Mouse (Mus musculus) mesoderm, embryonic 11.5 days (tissue): ENCODE results near the gene Cd300a.
A peak's percentile ranks its signal among the peaks of the same experiment; 100 is the strongest.

Experiments used
- DNase-seq: peaks from one replicate; pipeline ENCODE4 v3.0.0-alpha.2; 2012; ENCODE audit warnings: low read depth, low spot score

Gene Cd300a

DNA sequence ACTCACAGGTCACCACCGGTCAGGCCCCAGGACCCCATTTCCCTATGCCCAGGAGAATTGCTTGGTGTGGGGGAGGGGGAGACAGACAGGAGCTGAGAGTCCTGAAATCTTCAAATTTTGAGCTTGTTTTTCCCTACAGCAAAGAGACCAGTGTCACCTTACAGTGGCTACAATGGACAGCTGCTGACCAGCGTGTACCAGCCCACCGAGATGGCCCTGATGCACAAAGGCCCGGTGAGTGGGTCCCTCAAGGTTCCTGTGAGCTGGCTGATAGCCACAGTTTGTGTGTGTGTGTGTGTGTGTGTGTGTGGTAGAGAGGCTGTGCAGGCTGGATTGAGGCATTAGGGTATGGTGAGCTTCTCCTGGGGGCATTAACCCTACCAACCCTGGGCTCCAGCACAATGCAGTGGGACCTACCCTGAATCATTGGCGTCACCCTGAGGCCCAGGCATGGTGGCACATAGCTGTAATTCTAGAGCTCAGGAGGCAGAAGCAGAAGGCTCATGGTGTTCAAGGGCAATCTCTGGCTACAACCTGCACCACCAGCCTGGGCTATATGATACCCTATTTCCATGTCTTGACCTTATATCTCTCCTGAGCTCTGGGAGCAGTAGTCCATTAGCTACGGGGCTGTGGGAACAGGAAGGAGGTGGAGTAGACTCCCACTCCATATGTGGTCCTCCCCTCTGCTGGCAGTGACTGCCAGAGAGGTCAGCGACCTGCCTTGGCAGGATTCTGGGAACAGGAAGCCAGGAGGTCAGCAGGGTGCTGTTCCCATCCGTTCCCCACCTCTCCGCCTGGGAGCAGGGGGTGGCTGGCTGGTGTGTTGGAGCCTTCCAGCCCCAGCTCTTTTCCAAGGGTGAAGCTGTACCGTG lies 23.1 kb upstream of the Cd300a start:
- DNase-seq: no peak

DNA sequence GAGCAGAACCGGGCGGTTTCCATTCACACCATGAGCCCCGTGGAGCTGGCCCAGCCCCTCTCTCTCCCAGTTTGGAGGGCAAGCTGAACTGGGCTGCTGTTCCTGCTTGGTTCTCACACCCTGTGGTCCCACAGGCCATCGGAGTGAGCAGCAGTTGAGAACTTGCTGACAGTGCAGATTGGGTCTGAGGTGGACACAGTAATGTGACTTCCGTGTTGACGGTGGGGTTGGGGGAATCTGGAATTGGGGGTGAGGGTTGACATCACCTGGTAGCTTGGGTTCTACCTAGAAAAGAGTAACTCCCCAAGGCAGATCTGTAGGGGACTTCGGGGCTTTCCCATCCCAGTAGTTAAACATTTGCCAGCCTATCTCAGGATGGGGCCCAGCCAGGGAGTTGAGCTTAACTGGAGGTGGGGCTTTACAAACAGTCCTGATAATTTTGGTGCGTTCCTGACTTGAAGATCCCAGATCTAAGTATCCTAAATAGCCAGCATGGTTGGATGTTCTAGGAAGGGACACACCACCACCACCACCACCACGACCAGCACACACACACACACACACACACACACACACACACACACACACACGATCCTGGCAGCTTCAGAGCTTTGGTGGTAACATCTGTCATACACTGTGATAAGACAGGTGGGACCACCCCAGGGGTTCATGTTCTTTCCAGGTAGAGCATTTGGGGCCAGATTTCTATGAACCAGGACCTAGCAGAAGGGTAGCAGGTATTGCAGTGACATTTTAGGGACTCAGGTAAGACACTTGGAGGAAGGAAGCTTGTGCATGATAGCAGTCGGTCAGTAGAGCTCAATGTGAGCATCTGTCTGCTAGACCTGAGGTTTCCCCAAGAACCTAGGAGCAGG lies 22.2 kb upstream of the Cd300a start:
- DNase-seq: no peak

DNA sequence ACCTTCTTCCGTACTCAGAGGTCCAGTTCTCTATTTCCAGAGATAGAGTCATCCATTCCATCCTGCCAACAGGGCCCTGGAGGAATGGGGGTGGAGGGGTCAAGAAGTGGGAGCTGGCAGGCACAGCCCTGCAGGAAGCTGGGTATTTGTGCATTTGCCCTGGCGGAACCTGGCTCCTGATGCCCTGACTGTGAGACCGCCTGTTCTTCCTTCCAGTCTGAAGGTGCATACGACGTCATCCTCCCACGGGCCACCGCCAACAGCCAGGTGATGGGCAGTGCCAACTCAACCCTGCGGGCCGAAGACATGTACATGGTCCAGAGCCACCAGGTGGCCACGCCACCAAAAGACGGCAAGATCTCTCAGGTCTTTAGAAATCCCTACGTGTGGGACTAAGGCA lies 21.6 kb upstream of the Cd300a start:
- no peak for DNase-seq

DNA sequence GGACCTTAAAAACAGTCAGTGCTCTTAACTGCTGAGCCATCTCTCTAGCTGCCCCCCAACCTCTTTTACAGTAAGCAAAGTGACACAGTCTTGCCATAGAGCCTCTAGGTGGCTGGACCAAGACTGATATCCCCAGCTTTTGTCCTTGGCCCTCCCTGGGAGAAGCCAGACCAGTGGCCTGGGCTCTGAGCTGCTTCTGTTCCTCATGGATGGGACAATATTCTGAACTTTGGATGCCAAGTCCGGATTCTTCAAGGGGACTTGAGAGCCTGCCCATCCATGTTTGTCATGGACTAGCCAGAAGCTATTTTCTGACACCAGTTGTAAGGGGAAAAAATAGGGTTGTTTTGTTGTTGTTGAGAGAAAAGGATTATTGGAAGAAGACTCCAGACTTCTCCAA lies 20.1 kb upstream of the Cd300a start:
- DNase-seq: no peak

DNA sequence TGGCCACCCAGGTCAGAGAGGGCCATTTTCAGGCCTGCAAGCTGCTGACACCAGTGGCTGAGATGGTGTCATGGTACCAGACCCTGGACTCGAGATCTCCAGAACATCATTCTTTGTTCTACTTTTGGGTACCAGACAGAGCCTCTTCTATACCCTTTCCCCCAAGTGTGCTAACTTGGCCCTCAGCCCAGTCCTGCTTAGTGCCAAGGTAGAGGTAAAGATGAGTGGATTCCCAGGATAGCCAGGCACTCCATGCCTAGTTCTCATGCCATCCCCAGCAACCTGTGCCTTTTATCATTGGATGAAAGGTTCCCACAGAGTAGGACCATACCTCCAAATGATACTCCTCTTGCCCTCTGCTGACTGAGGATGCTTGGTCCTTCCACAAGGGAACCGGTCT lies 18.3 kb upstream of the Cd300a start:
- no peak for DNase-seq

DNA sequence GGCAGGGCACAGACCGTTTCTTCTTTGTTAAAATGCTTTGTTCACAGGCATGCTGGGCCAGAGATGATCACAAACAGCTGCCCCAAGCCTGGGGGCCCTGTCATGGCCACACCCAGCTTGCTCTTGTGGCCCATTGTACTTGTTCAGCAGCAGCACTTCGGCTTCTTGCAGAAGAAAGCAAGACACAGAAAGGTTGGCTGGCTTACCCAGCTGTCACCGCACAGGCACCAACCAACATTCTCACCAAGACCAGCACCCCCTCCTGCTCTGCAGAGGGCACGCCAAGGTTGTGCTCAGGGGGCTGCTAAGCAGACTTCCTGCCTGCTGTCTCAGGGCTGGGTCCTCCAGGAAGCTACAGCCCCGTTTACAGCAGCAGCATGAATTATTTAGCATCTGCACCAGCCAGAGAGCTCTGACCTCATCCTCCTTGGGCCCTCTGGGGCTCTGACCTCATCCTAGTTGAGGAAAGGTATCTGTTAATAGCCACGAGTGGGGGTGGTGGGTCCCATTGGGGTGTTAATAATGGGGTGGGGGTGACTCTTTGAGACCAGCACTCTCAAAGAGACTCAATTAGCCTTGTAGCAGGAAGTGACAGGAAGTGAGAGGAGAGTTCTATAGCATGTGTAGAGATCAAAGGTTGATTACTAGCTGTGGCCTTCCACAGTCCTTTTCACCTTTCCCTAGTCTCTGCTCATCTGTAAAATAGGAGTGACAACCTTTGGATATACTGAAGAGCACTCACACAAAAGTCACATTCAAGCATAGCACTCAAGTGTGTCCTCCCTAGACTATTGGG lies 16.6 kb upstream of the Cd300a start:
- DNase-seq: peak; percentile 57

DNA sequence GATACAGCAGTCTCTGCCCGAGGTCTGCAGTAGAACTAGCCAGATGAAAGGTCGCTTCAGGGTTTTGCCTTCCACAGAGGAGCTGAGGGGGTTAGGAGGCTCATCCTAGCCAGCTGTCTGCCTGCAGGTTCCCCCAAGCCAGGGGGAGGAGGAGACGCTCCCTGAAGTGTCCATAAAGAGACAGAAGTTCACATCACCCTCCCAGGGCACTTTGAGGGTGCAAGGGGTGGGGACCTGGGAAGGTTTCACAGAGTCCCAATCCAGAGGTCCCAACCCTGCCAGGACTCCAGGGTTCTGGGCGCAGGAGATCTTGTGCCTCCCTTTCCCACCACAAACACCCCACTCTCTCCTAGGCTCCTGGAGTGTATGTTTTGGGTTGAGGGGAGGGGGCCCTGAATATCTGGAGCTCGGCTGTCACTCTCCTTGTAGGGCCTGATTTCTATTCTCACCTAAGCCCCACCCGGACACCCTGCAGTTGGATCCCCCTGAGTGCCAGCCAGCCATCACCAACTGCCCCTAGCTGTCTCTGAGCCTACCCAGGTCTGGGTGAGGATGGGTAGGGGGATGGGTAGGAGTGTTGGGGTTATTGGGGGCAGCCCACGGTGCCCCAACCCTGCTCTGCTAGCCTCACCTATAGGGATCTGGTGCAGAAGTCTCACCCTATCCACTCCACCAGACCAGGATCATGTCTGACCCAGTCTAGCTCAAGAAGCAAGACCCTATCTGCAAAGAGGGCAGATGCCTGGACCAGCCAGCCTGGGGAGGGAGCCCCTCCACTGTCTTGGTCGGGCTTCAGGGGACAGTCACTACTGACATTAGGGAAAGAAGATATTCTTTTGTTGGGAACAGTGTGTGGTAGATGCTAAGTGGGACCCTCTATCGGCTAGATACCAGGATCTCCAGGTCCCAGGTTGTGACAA lies 15.4 kb upstream of the Cd300a start:
- DNase-seq: no peak

DNA sequence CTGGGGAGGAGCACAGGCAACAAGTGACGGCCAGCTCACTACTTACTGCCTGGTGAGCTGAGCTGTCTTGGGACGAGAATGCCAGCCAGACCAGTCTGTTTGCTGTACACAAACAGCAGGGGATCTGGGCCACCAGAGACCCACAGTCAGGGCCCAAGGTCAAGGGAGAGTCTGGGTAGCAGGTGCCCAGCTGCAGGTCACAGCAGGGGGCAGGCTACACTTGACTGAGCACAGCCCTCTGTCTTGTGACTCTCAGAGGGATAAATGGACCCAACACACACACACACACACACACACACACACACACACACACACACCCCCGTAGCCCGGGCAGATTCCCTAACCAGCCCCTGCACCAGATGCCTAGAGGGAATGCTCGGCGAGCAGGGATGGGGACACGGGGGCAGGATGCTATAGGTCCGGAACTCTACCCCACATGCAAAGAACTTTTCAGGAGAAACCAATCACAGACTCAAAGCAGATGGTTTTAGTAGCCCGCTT lies 14.5 kb upstream of the Cd300a start:
- DNase-seq: peak; percentile 47

DNA sequence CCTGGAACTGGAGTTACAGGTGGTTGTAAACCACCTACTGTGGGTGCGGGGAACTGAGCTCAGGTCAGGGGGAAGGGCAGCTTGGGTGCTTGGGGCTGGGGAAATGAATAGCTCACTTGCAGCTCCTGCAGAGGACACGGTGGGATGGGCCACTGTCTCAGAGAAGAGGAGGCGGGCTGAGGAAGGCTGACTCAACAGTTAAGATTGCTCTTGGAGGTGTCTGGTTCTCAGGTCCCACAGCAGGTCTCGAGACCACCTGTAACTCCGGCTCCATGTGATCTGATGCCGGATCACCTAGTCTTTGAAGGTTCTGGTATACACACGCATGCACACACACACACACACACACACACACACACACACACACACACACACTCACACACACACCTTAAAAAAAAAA lies 13.7 kb upstream of the Cd300a start:
- no peak for DNase-seq

DNA sequence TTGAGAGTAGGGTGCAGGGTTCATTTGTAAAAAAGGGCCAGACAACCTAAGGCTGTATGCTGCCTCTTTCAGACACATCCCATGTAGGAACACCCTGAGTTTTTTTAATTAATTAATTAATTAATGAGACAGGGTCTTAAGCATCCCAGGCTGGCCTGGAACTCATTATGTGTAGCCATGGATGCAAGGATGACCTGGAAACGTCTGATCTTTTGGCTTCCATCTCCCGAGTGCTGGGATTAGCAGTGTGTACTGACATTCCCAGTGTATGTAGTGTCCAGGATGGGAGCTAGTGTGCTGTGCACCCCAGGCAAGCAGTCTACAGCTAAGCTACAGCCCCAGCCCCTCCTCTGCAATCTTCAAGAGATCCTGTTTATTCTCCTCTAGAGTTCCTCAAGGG lies 13.2 kb upstream of the Cd300a start:
- DNase-seq: no peak

DNA sequence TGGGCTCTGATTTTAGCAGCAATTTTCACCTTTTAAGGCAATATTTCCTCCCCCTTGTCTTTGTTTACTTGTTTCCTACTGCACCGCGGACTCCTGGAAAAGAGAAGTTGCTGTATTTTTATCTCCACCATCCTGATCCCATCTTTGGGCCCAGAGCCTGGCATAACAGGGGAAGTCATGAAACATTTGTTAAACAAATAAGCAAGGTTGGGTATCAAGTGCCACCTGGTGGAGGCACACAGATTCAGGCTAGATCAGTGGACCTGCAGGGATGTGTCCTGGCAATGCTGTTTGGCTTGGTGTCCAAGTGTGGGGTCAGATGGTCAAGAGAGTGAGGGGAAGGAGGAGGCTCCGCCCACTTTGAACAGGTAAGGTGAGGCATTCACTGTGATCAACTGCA lies 12.7 kb upstream of the Cd300a start:
- DNase-seq: no peak

DNA sequence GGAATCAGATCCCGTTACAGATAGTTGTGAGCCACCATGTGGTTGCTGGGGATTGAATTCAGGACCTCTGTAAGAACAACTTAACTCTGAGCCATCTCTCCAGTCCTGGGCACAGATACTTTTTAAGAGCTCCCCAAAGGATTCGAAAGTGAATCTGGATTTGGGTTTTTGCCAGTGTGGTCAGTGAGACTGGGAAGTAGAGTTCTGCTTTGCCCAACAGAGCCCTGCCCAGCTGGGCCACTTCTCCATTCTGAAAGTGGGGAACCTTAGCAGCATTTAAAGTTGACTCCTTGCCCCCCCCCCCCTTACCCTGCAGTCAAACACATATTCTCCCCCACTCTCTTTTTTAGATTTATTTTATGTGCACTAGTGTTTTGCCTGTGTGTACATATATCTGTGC lies 10.2 kb upstream of the Cd300a start:
- no peak for DNase-seq

DNA sequence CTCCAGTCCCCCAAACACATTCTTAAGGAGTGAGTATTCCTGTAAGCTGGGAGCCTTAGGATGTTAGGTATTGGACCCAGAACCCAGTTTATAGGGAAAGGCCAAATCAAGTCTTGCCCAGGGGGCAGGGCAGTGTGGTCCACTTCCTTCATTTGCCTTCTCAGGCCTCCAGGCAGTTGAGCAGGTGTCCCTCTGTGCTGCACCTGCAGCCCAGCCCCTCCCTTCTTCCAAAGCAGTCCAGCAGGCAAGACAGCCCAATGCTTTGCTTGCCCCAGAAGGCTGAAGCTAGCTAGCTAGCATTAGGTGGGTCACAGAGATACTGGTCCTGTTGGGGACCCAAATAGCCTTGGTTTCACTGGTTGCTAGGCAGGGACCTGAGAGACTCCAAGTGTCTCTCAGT lies 9.7 kb upstream of the Cd300a start:
- DNase-seq: no peak

DNA sequence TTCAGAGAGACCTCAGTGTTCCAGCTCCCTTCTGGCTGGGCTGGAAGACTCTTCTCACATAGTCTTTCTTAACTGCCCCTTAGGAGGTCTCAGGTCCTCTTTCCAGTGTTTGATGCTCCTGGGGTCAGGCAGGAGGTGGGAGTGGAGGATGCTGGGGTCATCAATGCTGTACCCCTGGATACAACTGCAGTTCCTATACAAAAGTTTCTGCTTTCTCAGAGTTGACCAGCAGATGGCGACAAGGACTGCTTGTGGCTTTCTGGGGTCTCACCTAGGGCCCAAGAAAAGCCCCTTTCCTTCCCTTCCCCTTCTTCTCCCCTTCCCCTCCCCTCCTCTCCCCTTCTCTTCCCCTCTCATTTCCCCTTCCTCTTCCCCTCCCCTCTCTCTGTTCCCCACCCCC lies 9.3 kb upstream of the Cd300a start:
- no peak for DNase-seq

DNA sequence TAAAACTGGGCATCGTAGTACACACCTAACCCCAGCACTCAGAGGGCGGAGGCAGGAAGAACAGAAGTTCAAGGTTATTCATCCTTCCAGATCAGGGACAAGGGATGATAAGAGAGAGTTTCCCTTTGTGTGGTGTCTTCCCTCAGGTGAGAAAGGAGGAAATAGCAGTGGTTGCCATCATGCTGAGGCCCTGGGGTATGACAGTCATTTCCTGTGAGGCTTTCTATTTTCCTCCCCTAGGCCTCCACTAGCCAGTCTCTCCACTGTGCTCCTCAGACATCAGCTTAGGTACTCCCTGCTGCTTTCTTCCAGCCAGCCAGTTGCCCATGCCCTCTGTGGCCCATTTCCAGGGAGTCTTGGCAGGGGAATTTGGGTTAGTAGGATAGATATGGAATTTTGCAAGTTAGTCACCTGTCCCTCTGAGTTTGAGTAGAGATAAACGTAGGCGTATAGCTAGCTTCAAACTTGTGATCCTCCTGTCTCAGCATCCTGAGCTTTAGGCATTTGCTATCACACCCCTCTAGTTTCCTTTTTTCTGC lies 6.5 kb upstream of the Cd300a start:
- DNase-seq: no peak

DNA sequence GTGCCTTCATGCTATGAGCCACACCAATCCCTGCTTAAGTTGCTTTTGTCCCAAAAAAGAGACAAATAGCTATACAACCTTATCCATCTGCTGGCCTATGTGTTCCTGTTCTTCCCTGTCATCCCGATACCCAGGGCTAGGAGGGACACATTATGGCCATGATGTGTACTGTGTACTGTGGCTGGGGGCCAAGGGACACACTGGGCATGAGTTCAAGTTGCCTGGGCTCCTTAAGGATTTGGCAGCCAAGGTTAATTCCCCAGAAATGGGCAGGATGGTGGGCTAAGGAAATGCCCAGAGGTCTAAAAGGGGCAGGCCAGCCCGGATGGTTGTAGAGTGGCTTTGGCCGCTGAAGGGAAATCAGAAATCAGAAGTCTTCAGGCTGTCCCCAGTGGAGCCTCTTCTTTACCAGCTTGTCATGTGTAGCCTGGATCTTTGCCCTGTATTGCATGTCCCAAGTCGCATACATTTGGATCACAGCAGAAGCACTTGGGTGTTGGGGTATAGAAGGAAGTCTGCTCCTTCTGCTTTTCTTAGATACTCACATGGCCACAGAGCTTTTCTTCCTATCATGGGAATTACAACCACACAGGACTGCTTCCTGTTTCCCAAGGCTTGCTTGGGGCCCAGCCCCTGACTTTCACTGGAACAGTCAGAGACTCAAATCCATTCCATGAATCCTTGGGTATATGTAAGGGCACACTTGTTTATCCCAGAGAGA lies 5.3 kb upstream of the Cd300a start:
- DNase-seq: no peak

DNA sequence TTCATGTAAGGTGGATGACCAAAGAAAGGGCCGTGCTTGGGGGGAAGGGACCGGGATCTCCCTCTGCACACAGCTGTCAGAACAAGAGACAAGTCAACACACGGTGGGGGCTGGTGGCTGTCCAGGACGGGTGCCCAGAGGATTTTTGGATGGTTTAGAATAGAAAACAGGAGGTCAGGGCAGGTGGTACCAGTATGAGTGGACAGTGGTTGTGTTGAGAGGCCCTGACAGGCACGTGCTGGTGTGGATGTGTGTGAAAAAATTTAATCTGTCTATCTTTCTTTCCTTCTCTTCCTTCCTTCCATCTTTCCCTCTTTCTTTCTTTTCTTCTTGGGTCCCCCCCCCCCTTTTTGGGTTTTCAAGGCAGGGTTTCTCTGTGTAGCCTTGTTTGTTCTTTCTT lies 701 bp downstream of the Cd300a start:
- DNase-seq: no peak

DNA sequence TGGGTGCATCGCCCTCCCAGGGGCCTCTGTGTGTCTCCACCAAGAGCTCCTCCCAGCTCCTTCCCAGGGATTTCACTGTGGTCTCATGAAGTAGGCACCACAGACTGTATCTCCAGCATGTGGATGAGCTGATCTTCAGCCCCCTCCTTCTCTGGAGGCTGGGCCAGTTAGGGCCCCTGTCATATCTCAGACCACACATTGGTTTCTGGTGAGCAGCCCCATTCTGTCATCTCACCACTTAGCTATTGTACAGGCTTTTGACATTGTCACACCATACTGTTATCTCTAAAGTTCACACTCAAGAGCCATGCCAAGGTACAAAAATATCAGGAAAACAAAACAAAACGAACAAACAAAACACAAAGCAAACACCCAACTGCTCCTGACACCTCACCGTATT lies 6.2 kb downstream of the Cd300a start:
- DNase-seq: no peak

DNA sequence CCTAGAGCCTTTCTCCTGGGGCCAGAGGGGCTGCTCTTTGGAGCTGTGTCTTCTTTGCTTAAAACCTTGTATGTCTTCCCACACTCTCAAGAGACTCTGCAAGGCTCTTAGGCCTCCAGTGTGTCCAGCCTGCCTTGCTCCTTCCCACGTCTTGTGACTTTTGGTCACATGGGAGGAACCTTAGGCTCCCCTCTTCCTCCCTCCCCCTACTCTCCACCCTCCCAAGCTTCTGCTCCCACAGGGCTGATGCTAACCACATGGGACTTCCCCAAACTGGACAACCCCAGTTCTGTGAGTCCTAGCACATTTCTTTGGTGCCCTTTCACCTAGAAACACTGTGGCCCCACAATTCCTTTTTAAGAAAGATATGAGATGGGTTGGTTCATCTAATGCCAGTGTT lies 8.2 kb downstream of the Cd300a start:
- DNase-seq: no peak

DNA sequence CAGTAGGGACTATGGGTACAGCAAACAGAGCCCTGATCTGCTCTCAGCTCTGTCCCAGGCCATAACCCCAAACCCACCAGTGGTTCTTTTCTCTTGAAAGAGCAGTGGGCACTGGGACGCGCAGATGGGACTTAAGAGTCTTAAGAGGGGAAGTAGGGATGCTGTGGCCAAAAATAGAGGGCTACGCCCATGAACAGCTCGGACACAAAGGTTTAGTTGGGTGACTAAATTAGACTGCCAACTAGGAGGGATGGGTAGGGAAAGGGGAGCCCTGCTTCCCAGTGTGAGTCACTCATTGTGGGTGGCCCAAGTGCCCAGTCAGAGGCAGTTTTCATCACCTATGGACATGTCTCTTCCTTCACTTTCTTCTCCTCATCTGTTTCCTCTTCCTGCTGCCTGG lies 13.4 kb downstream of the Cd300a start:
- DNase-seq: no peak
